Mouse (Mus musculus) R1 (cell line): ENCODE results near the gene Appbp2.

Experiments
- DNase-seq: peaks from one replicate; pipeline ENCODE4 v3.0.0-alpha.2; 2018; ENCODE audit warnings: low read depth, low spot score

The Appbp2 gene

DNA sequence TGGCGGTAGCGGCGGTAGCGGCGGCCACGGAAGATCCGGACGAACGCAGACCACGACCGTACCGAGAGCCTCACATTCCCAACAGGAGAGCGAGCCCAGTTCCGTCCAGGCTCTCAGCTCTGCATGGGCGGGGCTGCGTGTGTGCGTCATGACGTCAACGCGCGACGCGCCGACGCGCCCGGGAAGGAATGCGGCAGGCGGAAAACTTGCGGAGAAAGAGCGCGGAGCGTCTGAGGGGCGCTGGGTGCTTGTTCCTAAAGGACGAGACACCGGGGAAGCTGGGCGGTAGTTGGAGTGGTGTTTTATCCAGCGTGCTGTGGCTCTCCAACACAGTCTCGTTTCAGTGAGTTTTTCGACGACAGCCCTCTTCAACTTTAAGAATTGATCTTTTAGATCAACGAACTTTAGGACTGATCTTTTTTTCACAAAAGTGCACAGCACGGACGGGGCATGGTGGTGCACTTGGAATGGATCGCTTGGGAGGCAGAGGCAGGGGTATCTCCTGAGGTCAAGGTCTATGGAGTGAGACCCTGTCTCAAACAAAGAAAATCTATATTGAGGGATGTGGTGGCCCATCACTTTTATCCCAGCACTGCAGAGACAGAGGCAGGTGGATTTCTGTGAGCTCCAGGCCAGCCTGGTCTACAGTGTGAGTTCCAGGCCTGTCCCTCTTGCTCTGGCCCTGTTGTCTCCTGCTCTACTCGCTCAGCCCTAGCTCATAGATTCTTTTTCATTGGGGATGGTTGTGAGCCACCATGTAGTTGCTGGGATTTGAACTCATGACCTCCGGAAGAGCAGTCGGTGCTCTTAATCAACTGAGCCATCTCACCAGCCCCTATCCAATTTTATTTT, at the start of gene Appbp2:
Appbp2 (minus strand) TSS at position 141 of the 852 bp plus-strand sequence.
- DNase-seq, result peak; percentile 94

GRCm38 (mm10) chr11:85281219-85281878, 46.4 kb upstream of the Appbp2 start:
- no peak for DNase-seq

- DNase-seq, result no peak
Measured at GRCm38 (mm10) chr11:85278175-85278574, 43.2 kb upstream of the Appbp2 start.

DNA sequence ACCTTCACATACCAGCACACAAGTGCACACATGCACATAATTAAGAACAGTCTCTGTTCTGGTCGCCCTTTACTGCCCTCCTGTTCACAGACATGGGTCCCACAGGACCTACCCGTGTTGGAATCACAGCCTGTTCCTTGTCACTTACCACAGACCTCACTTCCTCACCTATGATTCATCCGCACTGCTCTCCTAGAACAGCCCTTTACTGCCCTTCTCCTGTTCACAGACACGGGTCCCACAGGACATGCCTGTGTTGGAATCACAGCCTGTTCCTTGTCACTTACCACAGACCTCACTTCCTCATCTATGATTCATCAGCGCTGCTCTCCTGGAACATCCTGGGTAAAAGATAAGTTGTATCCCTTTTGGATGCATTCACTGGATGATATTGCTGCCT, 42.7 kb upstream of the Appbp2 start:
- DNase-seq, result no peak

GRCm38 (mm10) chr11:85275151-85275550, 40.2 kb upstream of the Appbp2 start:
- DNase-seq, result no peak

GRCm38 (mm10) chr11:85273299-85273698, 38.4 kb upstream of the Appbp2 start:
- DNase-seq, result peak; percentile 58

- peak; percentile 90 for DNase-seq
Measured at GRCm38 (mm10) chr11:85270631-85271030, 35.7 kb upstream of the Appbp2 start.

DNA sequence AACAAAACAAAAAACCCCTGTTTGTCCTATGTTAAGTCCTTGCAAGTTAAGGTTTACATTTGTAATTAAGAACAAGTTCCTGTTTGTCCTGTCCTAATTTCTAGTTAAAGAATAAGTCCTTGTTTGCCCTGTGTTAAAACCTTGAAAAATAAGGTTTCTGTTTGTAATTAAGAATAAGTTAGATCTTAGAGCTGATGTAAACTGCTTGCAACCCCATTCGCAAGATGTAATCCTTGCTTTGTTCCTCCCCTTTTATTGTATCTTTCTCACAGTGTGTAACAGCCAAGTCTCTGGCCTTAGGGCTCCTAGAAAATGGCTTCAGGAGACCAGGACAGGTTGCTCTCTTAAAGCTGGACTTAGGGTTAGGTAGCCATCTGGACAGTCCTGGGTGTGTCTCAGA, 32.5 kb upstream of the Appbp2 start:
- DNase-seq, result no peak

DNA sequence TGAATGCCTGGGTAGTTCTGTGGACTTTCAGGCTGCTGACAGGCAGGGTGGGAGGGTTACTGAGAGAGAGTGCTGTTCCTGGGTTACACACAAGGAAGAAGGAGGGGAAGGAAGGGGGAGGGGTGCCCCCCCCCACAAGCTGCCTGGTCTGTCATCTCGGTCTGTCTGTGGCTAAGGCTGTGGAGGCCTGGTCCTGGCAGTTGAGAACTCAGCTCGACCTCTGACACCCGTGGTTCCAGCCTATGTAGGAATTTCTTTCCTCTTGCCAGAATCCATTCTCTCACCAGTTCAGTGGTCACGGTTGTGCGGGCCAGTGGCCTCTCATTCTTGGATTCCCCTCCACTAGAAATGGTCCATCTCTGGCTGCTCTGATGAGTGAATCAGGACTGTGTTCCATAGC, 29.7 kb upstream of the Appbp2 start:
- DNase-seq, result no peak

- peak; percentile 84 for DNase-seq
Measured at GRCm38 (mm10) chr11:85261192-85261591, 26.3 kb upstream of the Appbp2 start.

DNA sequence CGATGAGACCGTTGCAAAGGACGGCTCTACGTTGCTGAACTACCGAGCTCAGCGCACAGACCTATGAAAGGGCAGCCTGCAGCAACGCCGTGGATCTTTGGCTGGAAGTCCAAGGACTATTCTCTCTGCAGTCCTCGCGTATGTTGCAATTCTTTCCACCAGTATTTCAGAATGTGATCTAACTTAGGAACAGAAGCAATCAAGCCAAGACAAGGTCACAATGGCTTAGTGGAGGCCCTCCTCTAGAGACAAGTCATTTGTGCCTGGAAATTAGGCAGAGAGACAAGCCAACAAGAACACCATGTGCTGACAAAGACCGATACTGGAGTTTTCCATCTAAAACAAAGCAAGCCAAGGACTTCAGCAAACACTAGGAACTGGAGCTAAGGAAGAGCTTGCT, 24.0 kb upstream of the Appbp2 start:
- DNase-seq, result no peak

GRCm38 (mm10) chr11:85255471-85256027, 20.6 kb upstream of the Appbp2 start:
- no peak for DNase-seq

DNA sequence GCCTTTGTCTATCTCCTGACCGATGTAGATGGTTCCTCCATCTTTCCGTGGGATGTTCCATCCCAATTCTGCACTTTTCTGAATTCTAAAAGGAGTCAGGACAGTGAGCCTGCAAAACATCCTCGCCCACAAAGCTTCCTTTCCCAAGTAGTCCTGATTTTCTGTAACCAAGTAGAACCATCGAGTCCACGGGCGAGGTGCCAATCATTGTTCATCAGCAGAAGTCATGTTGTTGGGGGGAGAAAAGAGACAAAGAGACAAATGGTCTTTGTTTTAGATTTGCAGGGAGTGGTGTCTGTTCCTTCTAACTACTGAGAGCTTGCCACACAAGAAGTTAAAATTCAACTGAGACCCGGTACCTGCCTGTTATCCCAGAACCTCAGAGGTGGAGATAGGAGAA, 18.7 kb upstream of the Appbp2 start:
- DNase-seq, result no peak

DNA sequence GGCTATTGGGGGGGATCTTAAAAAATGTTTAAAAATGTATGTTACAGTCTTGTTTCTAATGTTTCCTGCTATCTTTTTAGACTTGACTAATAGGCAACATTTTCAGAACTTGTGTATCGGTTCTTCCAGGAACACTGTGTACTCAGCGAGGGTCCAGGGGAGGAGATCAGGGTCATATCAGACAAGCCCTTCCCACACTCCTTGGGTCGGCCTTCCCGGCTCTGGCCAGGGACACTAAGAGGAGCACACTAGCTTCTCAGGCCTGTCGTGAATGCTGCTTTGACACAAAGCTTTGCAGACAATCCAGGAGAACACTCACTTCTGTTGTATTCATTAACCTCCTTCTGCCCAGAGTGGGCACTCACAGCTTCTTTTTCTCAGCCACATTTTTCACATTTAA, 18.1 kb upstream of the Appbp2 start:
- DNase-seq, result no peak

GRCm38 (mm10) chr11:85251955-85252354, 17.0 kb upstream of the Appbp2 start:
- DNase-seq, result no peak

GRCm38 (mm10) chr11:85250467-85250866, 15.5 kb upstream of the Appbp2 start:
- DNase-seq, result no peak

DNA sequence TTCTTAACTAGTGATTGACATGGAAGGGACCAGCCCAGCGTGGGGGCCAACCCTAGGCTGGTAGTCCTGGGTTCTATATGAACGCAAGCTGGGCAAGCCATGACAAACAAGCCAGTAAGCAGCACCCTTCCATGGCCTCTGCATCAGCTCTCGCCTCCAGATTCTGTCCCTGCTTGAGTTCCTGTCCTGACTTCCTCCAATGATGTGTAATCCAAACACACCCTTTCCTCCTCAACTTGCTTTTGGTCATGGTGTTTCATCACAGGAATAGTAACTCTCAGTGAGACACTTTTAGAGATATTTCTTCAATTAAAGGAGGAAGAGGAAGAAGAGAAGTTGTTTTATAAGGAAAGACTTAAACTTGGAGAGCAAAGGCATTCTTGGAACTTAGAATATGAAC, 14.4 kb upstream of the Appbp2 start:
- DNase-seq, result no peak

DNA sequence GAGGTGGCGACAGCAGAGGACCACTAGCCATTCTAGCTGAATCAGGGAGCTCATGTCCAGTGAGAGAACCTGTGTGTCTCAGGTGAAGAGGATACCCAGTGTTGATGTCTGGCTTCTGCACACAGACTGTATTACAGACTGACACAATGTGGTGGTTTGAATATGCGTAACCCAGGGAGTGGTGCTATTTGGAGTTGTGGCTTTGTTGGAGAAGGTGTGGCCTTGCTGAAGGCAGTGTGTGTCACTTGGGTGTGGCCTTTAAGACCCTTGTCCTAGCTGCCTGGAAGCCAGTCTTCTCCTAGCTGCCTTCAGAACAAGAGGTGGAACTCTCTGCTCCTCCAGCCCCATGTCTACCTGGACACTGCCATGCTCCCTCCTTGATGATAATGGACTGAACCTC, 13.2 kb upstream of the Appbp2 start:
- DNase-seq, result peak; percentile 68

GRCm38 (mm10) chr11:85241226-85241625, 6.3 kb upstream of the Appbp2 start:
- DNase-seq, result peak; percentile 78

GRCm38 (mm10) chr11:85240211-85240610, 5.3 kb upstream of the Appbp2 start:
- peak; percentile 92 for DNase-seq

DNA sequence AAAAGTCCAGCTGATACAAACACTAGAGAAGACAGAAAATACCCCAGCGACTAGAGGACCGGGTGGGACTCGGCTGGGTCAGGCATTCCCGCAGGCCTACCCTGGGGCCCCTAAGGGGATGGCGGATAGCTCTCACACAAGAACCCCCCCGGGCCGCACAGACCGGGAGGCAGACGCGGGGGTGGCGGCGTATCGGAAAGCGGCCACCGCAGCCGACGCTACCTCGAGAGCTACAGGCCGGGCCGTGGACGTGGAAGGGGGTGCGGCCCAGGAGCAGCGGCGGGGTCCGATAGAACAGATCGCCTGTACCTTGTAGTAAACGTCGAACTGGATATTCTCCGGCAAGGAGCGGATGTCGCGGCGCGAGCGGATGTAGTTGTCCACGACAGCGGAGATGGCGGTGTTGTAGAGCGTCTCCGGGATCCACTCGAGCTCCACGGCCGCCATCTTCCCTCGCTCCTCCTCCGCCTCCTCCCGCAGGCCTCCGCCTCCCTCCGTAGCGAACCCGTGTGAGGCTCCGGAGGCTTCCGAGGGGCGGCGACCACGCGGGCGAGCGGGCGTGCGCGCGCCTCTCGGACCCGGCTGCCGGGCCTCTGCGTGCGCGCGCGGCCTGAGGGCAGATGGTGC, 454 bp downstream of the Appbp2 start:
- peak; percentile 77 for DNase-seq

- no peak for DNase-seq
Measured at GRCm38 (mm10) chr11:85233676-85234210, 1.2 kb downstream of the Appbp2 start.
